Mouse (Mus musculus) E14TG2a.4 (cell line): ENCODE measurements around the gene Sfxn1.

Experiments
- CTCF ChIP-seq: conservative IDR thresholded peaks from 2 replicates; pipeline ENCODE4 v1.5.1; 2014; ENCODE audit warnings: low read length
- NANOG ChIP-seq: IDR thresholded peaks from 2 replicates; pipeline ENCODE4 v1.6.1; 2014; ENCODE audit warnings: borderline replicate concordance, low read length, mixed read lengths
- POU5F1 ChIP-seq: IDR thresholded peaks from 2 replicates; pipeline ENCODE4 v1.6.1; 2014; ENCODE audit warnings: low read length, borderline replicate concordance

DNA sequence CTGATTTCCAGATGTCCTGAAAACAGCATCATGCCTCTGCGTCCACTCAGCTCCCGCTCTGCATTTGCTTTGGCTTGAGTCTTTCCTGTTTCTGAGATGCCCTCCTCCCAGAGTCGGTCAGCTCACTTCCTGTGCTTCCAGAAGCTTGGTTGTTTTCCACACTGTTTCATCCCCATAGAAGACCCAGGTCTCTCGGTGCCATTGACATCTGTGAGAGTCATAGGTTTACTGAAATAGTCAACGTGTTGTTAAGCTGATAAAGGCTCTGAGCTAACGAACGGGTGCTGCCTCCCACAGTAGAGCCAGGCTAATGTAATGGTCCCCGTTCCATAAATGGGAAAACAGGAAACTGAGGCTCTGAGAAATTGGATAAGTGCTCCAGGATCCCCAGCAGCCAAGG is 24.1 kb downstream of the Sfxn1 start:
- TF ChIP-seq CTCF, result no peak
- TF ChIP-seq POU5F1, result no peak
- TF ChIP-seq NANOG, result no peak
